Mouse (Mus musculus): ENCODE results near the gene Exosc6. TPM values are rescaled to one million over a fixed set of nuclear protein-coding genes. Genes with fewer than 3 reads are reported as not detected.

Exosc6 gene
- total RNA-seq, 2 experiments from 2014 or later = not detected

Small RNA genes within 50 kb of the gene (microRNA-seq; reads per million reads assigned to microRNA genes)
- gene Gm24103 = 0 reads per million in 2 experiments
- gene Mir3473d = 0.26 to 1.3 reads per million in 2 experiments

Other genes starting within 250 kb of the Exosc6 start
- gene Cog4, start 209.7 kb upstream of the Exosc6 start, total RNA-seq (2021) = 10 to 100 TPM; 54.8 to 56.2 TPM
- gene Sf3b3, start 209.6 kb upstream of the Exosc6 start, total RNA-seq (2021) = 10 to 100 TPM; 53.9 to 54.6 TPM
- 10 to 100 TPM; 15.6 to 16.9 TPM for gene Fuk, start 153.9 kb upstream of the Exosc6 start, total RNA-seq (2021)
- 10 to 100 TPM; 84.6 to 88.4 TPM for gene St3gal2, start 136.4 kb upstream of the Exosc6 start, total RNA-seq (2021)
- gene Ddx19a, start 58.5 kb upstream of the Exosc6 start, total RNA-seq (2021) = 10 to 100 TPM; 31.7 to 32.6 TPM
- 10 to 100 TPM; 28.9 to 29.0 TPM for gene Ddx19b, start 24.6 kb upstream of the Exosc6 start, total RNA-seq (2021)
- gene Aars, start 23.2 kb upstream of the Exosc6 start, total RNA-seq (2021) = 10 to 100 TPM; 94.1 to 98.8 TPM
- 1 to 10 TPM in 1 of 2 experiments, under 1 TPM in 1; 0.75 to 1.2 TPM for gene Clec18a, start 36.1 kb downstream of the Exosc6 start, total RNA-seq (2021)
- gene Pdpr, start 38.3 kb downstream of the Exosc6 start, total RNA-seq (2021) = 10 to 100 TPM; 31.6 to 32.1 TPM
- 100 to 1,000 TPM; 143 to 144 TPM for gene Glg1, start 202.9 kb downstream of the Exosc6 start, total RNA-seq (2021)
- 10 to 100 TPM; 18.2 TPM for gene Rfwd3, start 243.9 kb downstream of the Exosc6 start, total RNA-seq (2021)

All from left cerebral cortex, postnatal 14 days (tissue).